Mouse (Mus musculus): ENCODE measurements around the gene Hist1h2bf.
A peak's percentile ranks its signal among the peaks of the same experiment; 100 is the strongest.
"Not testable (repeated sequence)": the region's sequence is repeated elsewhere in the genome, so short reads cannot be mapped to it uniquely, and the experiment has no call there.

Gene Hist1h2bf

GRCm38 (mm10) chr13:23570261-23571021 lies 3.6 kb downstream of the Hist1h2bf start:
- not testable (repeated sequence) for DNase-seq

- DNase-seq: no peak
Measured at GRCm38 (mm10) chr13:23564482-23564881, 9.5 kb downstream of the Hist1h2bf start.

- peak; percentile 36 to 53 for DNase-seq
Measured at GRCm38 (mm10) chr13:23562699-23563462, 11.1 kb downstream of the Hist1h2bf start.

GRCm38 (mm10) chr13:23561883-23562659 lies 11.9 kb downstream of the Hist1h2bf start, which contains the start of gene Hist1h3e:
Gene Hist1h3e, minus strand, starts transcription at chr13:23562369.
- peak; percentile 92 to 95 for DNase-seq

- not testable (repeated sequence) for DNase-seq
Measured at GRCm38 (mm10) chr13:23561531-23561882, 12.5 kb downstream of the Hist1h2bf start.

GRCm38 (mm10) chr13:23560699-23561098 lies 13.3 kb downstream of the Hist1h2bf start:
- not testable (repeated sequence) for DNase-seq

GRCm38 (mm10) chr13:23556906-23557305 lies 17.1 kb downstream of the Hist1h2bf start:
- no peak for DNase-seq

GRCm38 (mm10) chr13:23555839-23556416 lies 18.1 kb downstream of the Hist1h2bf start:
- peak; percentile 75 to 89 for DNase-seq

GRCm38 (mm10) chr13:23554925-23555838 lies 18.8 kb downstream of the Hist1h2bf start:
- peak; percentile 70 to 75 for DNase-seq

GRCm38 (mm10) chr13:23554393-23554792 lies 19.6 kb downstream of the Hist1h2bf start:
- no peak for DNase-seq

- DNase-seq: no peak
Measured at GRCm38 (mm10) chr13:23552962-23553361, 21.0 kb downstream of the Hist1h2bf start, which contains the start of gene Hist1h1d. Gene Hist1h1d, plus strand, starts transcription at chr13:23553262.

GRCm38 (mm10) chr13:23551931-23552914 lies 21.8 kb downstream of the Hist1h2bf start:
- DNase-seq: no peak

GRCm38 (mm10) chr13:23551146-23551834 lies 22.7 kb downstream of the Hist1h2bf start, which contains the start of gene Hist1h4f:
Gene Hist1h4f, minus strand, starts transcription at chr13:23551648.
- DNase-seq: peak; percentile 83 to 89

- no peak for DNase-seq
Measured at GRCm38 (mm10) chr13:23550761-23551145, 23.2 kb downstream of the Hist1h2bf start.

GRCm38 (mm10) chr13:23546694-23547093 lies 27.3 kb downstream of the Hist1h2bf start:
- no peak for DNase-seq

GRCm38 (mm10) chr13:23544787-23545120 lies 29.2 kb downstream of the Hist1h2bf start:
- DNase-seq: not testable (repeated sequence)

- peak; percentile 64 to 90 for DNase-seq
Measured at GRCm38 (mm10) chr13:23543965-23544786, 29.8 kb downstream of the Hist1h2bf start, which contains the start of gene Hist1h3f. Gene Hist1h3f, plus strand, starts transcription at chr13:23544052.

- DNase-seq: peak; percentile 65 to 93
Measured at GRCm38 (mm10) chr13:23542999-23543607, 30.9 kb downstream of the Hist1h2bf start, which contains the start of gene Hist1h2bh. Gene Hist1h2bh, minus strand, starts transcription at chr13:23543392.

Measured in kidney, postnatal 36 days (tissue).